Mouse (Mus musculus): ENCODE results near the gene Muc1. TPM values are rescaled to one million over a fixed set of nuclear protein-coding genes. Genes with fewer than 3 reads are reported as not detected.

The Muc1 gene
- total RNA-seq, 2 experiments from 2014 or later, result 0.13 to 0.22 TPM

- intact Hi-C loops (cut with DNase I), result no loop called here
- peak overlapping the region; percentile 90 for H3K4me3 ChIP-seq
- TF ChIP-seq CTCF (IDR thresholded peaks at IDR 0.05), result peak; percentile 25; the same call in 1 of the 2 replicates
- no peak overlapping the region for H3K27ac ChIP-seq
- no peak for DNase-seq
Observed at GRCm38 (mm10) chr3:89244158-89244981, 15.5 kb downstream of the Muc1 start.

- Histone ChIP-seq H3K4me3 (peak overlapping the region; percentile 90), H3K27ac (peak overlapping the region; percentile 93)
- no peak for DNase-seq
- TF ChIP-seq CTCF (IDR thresholded peaks at IDR 0.05), result no peak
- intact Hi-C loops (cut with DNase I), result no loop called here
Observed at GRCm38 (mm10) chr3:89244982-89245687, 16.3 kb downstream of the Muc1 start.

GRCm38 (mm10) chr3:89245688-89246171 is 16.9 kb downstream of the Muc1 start, which contains the start of gene Krtcap2:
Gene Krtcap2 (plus strand): TSS chr3:89245966.
- TF ChIP-seq CTCF (IDR thresholded peaks at IDR 0.05), result no peak
- Histone ChIP-seq H3K27ac (peak within 1 kb of the TSS; percentile 93), H3K4me3 (peak within 1 kb of the TSS; percentile 90)
- no peak for DNase-seq
- intact Hi-C loops (cut with DNase I), result loop anchor here (2.0 kb wide), 1 partner anchor 63 kb away; no protein-coding TSS in a partner anchor

GRCm38 (mm10) chr3:89246261-89247100 is 17.6 kb downstream of the Muc1 start, which contains the start of gene Trim46:
Gene Trim46 (minus strand): TSS chr3:89246309.
- no peak; the same call in none of the 2 replicates for TF ChIP-seq CTCF (IDR thresholded peaks at IDR 0.05)
- intact Hi-C loops (cut with DNase I), result loop anchor here (2.0 kb wide), 1 partner anchor 62 kb away; no protein-coding TSS in a partner anchor
- peak; percentile 93 for DNase-seq
- Histone ChIP-seq H3K27ac (peak within 1 kb of the TSS; percentile 93), H3K4me3 (peak within 1 kb of the TSS; percentile 90)

- Histone ChIP-seq H3K4me3 (peak overlapping the region; percentile 90; the same call in 1 of the 2 replicates), H3K27ac (no peak overlapping the region)
- no peak for TF ChIP-seq CTCF (IDR thresholded peaks at IDR 0.05)
- no peak for DNase-seq
- intact Hi-C loops (cut with DNase I), result loop anchor here (2.0 kb wide), 1 partner anchor 61 kb away; no protein-coding TSS in a partner anchor
Observed at GRCm38 (mm10) chr3:89247466-89247865, 18.6 kb downstream of the Muc1 start.

- intact Hi-C loops (cut with DNase I), result loop anchor here (1.0 to 2.0 kb wide), 2 partner anchors 16 to 32 kb away; no protein-coding TSS in a partner anchor
- H3K27ac ChIP-seq, result peak overlapping the region; percentile 89
- DNase-seq, result peak; percentile 75
- peak overlapping the region; percentile 61 for H3K4me3 ChIP-seq
- TF ChIP-seq CTCF (IDR thresholded peaks at IDR 0.05), result peak; percentile 88
Observed at GRCm38 (mm10) chr3:89250435-89251040, 21.7 kb downstream of the Muc1 start.

- Histone ChIP-seq H3K4me3 (peak overlapping the region; percentile 61), H3K27ac (peak overlapping the region; percentile 89)
- peak; percentile 74 for DNase-seq
- TF ChIP-seq CTCF (IDR thresholded peaks at IDR 0.05), result no peak
- intact Hi-C loops (cut with DNase I), result loop anchor here (2.0 kb wide), 1 partner anchor 15 kb away; no protein-coding TSS in a partner anchor
Observed at GRCm38 (mm10) chr3:89251365-89251895, 22.6 kb downstream of the Muc1 start.

GRCm38 (mm10) chr3:89254994-89255393 is 26.1 kb downstream of the Muc1 start:
- Histone ChIP-seq H3K27ac (no peak overlapping the region), H3K4me3 (no peak overlapping the region)
- TF ChIP-seq CTCF (IDR thresholded peaks at IDR 0.05), result no peak
- intact Hi-C loops (cut with DNase I), result no loop called here
- DNase-seq, result no peak

- H3K4me3 ChIP-seq, result no peak overlapping the region
- H3K27ac ChIP-seq, result peak overlapping the region; percentile 43; the same call in 1 of the 2 replicates
- intact Hi-C loops (cut with DNase I), result no loop called here
- TF ChIP-seq CTCF (IDR thresholded peaks at IDR 0.05), result no peak
- DNase-seq, result no peak
Observed at GRCm38 (mm10) chr3:89256177-89256576, 27.3 kb downstream of the Muc1 start.

GRCm38 (mm10) chr3:89259076-89259475 is 30.2 kb downstream of the Muc1 start, which contains the start of gene Dpm3:
Gene Dpm3 (plus strand): TSS chr3:89259358.
- no peak for TF ChIP-seq CTCF (IDR thresholded peaks at IDR 0.05)
- intact Hi-C loops (cut with DNase I), result no loop called here
- Histone ChIP-seq H3K27ac (no peak within 1 kb of the TSS), H3K4me3 (no peak within 1 kb of the TSS)
- DNase-seq, result no peak

GRCm38 (mm10) chr3:89260211-89260610 is 31.4 kb downstream of the Muc1 start:
- no peak overlapping the region for H3K27ac ChIP-seq
- no peak overlapping the region for H3K4me3 ChIP-seq
- intact Hi-C loops (cut with DNase I), result no loop called here
- no peak for DNase-seq
- no peak for TF ChIP-seq CTCF (IDR thresholded peaks at IDR 0.05)
